Mouse (Mus musculus) heart, embryonic 12.5 days (tissue): ENCODE data around the gene Chrna1. TPM values are rescaled to one million over a fixed set of nuclear protein-coding genes. Genes with fewer than 3 reads are reported as not detected.
A peak's percentile ranks its signal among the peaks of the same experiment; 100 is the strongest.
"Not testable (repeated sequence)": the region's sequence is repeated elsewhere in the genome, so short reads cannot be mapped to it uniquely, and the experiment has no call there.

ENCODE experiments used
- ATAC-seq: fragments of 200-750 bp; cut with Nextera tagmentation; 2 replicates; pipeline ENCODE4 v1.8.0; 2017; ENCODE audit warnings: moderate TSS enrichment, moderate library complexity; ENCODE audit not compliant: insufficient number of reproducible peaks, low FRiP score
- H3K27ac ChIP-seq: fragments of 300-500 bp; sonication (generic); 2 replicates; pipeline ENCODE4 v1.5.1; 2016; ENCODE audit warnings: mild to moderate bottlenecking, moderate library complexity; ENCODE audit not compliant: poor library complexity, severe bottlenecking
- H3K27me3 ChIP-seq: fragments of 300-500 bp; sonication (generic); replicated peaks from 2 replicates; pipeline ENCODE4 v1.6.1; 2016; ENCODE audit warnings: mild to moderate bottlenecking, moderate library complexity
- H3K36me3 ChIP-seq: fragments of 300-500 bp; sonication (generic); 2 replicates; pipeline ENCODE4 v1.6.1; 2016; ENCODE audit warnings: mild to moderate bottlenecking, moderate library complexity
- H3K4me1 ChIP-seq: fragments of 300-500 bp; sonication (generic); replicated peaks from 2 replicates; pipeline ENCODE4 v1.6.1; 2016; ENCODE audit warnings: mild to moderate bottlenecking
- H3K4me2 ChIP-seq: fragments of 300-500 bp; sonication (generic); 2 replicates; pipeline ENCODE4 v1.6.1; 2016; ENCODE audit warnings: mild to moderate bottlenecking, moderate library complexity
- H3K4me3 ChIP-seq: fragments of 300-500 bp; sonication (generic); 2 replicates; pipeline ENCODE4 v1.5.1; 2016; ENCODE audit warnings: mild to moderate bottlenecking
- H3K9ac ChIP-seq: fragments of 300-500 bp; sonication (generic); 2 replicates; pipeline ENCODE4 v1.6.1; 2016; ENCODE audit warnings: mild to moderate bottlenecking, moderate library complexity
- H3K9me3 ChIP-seq: fragments of 300-500 bp; sonication (generic); replicated peaks from 2 replicates; pipeline ENCODE4 v1.6.1; 2016; ENCODE audit warnings: mild to moderate bottlenecking, moderate library complexity
- WGBS: fragments of 180-500 bp; shearing (Covaris S2); methylation state at CpG from one replicate; pipeline ENCODE4 v1.1.7; 2016; 5-methylcytosine and 5-hydroxymethylcytosine counted together
- polyA plus RNA-seq: library from polyadenylated mRNA; unstranded; fragments of >200 nt; fragmentation: Nextera tagmentation; extraction: Ambion mirVana; gene quantifications from 2 replicates; pipeline ENCODE4 v1.2.1, GENCODE M21; 2016

Gene Chrna1
- polyA plus RNA-seq, 1 experiment from 2014 or later = 0.14 TPM

GRCm38 (mm10) chr2:73557061-73557460, 23.1 kb downstream of the Chrna1 start:
- not testable (repeated sequence) for H3K4me1 ChIP-seq, H3K27ac ChIP-seq, ATAC-seq, H3K27me3 ChIP-seq, H3K9me3 ChIP-seq, H3K4me2 ChIP-seq, H3K36me3 ChIP-seq, H3K4me3 ChIP-seq, H3K9ac ChIP-seq
- WGBS = 90% methylated on average over 3 of the region's 3 CpGs

DNA sequence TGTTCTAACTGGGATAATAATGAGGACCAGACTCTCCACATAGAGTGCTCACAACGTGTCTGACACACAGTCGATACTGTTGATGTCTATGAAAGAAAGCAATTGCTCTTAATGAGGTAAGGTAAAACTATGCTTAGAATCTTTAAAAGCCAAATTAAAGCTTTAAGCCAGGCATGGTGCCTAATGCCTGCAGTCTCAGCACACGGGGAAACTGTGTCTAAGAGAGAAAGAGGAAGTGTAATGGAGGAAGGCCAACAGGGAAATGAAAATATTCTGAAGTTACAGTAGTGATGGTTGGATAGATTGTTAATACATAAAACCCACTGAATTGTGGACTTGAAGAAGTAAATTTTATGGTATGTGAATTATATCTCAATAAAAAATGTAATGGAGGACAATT, 25.7 kb downstream of the Chrna1 start:
- Histone ChIP-seq H3K9ac (no peak overlapping the region), H3K36me3 (no peaks in the 10 kb centered on the region), H3K27ac (no peak overlapping the region), H3K4me2 (no peak overlapping the region), H3K4me3 (no peak overlapping the region), H3K27me3 (no peaks in the 10 kb centered on the region), H3K9me3 (no peaks in the 10 kb centered on the region), H3K4me1 (no peaks in the 10 kb centered on the region)
- WGBS = 73% methylated on average over 3 of the region's 3 CpGs
- ATAC-seq = no peak

DNA sequence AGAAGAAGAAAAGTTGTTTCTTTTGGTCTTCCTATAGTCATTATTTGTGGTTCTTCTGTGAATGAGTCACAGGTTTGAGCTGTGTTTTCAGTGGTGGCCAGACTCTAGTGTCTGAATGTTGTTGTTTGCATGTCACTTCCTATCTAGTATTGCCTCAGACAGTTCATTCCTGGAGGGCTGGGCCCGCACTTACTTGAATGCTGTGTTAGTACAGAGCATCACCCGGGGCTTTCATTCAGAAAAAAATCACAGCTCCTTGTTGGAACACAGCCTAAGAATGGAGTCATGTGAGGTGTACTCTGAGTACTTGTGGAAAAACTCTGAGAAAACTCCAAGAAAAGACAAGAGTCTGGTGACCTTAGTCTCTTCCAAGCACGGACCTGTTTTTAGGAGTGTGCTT, 27.2 kb downstream of the Chrna1 start:
- WGBS = 74% methylated on average over 3 of the region's 3 CpGs
- H3K4me3 ChIP-seq = no peak overlapping the region
- no peak overlapping the region for H3K27ac ChIP-seq
- no peak overlapping the region for H3K9ac ChIP-seq
- H3K4me1 ChIP-seq = no peaks in the 10 kb centered on the region
- no peak overlapping the region for H3K4me2 ChIP-seq
- H3K27me3 ChIP-seq = no peaks in the 10 kb centered on the region
- H3K36me3 ChIP-seq = no peaks in the 10 kb centered on the region
- no peak for ATAC-seq
- no peaks in the 10 kb centered on the region for H3K9me3 ChIP-seq

DNA sequence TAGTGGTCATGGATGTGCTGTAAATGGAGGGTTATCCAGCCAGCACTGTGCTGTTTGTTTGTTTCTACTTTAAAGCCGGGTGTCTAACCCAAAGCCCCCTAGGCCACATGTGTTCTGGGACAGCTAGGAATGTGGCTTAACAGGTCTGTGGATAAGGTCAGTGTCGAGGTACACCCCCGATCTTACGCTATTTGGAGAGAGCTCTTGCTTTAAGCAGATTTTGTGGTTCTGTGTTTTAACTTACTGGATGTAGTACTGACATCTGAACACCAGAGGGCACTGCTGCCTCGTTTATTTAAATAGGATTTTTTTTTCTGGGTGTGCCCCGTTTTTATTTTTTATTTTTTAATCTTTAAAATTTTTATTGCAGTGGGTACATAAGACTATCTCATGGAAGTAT, 29.4 kb downstream of the Chrna1 start:
- Histone ChIP-seq H3K27me3 (no peaks in the 10 kb centered on the region), H3K9me3 (no peaks in the 10 kb centered on the region), H3K27ac (no peak overlapping the region), H3K4me2 (no peak overlapping the region), H3K4me1 (no peaks in the 10 kb centered on the region), H3K9ac (no peak overlapping the region), H3K4me3 (no peak overlapping the region), H3K36me3 (no peaks in the 10 kb centered on the region)
- 19% methylated on average over 6 of the region's 6 CpGs for WGBS
- no peak for ATAC-seq

- whole genome bisulfite sequencing = 64% methylated on average over 2 of the region's 2 CpGs
- no peak overlapping the region for H3K9ac ChIP-seq
These were observed 31.6 kb downstream of the Chrna1 start for GRCm38 (mm10) chr2:73548542-73548941.

GRCm38 (mm10) chr2:73547256-73547655, 32.9 kb downstream of the Chrna1 start:
- no peaks in the 10 kb centered on the region for H3K27me3 ChIP-seq
- H3K27ac ChIP-seq = no peak overlapping the region
- no peak overlapping the region for H3K9ac ChIP-seq
- no peaks in the 10 kb centered on the region for H3K9me3 ChIP-seq
- no peaks in the 10 kb centered on the region for H3K36me3 ChIP-seq
- ATAC-seq = no peak
- H3K4me3 ChIP-seq = no peak overlapping the region
- H3K4me1 ChIP-seq = no peaks in the 10 kb centered on the region
- no peak overlapping the region for H3K4me2 ChIP-seq
- 86% methylated on average over 4 of the region's 4 CpGs for WGBS

More at GRCm38 (mm10) chr2:73548542-73548941, 31.6 kb downstream of the Chrna1 start:
- no peak overlapping the region for H3K27ac ChIP-seq
- no peaks in the 10 kb centered on the region for H3K36me3 ChIP-seq
- H3K4me2 ChIP-seq = no peak overlapping the region
- no peaks in the 10 kb centered on the region for H3K9me3 ChIP-seq
- no peaks in the 10 kb centered on the region for H3K4me1 ChIP-seq
- no peak overlapping the region for H3K4me3 ChIP-seq
- no peaks in the 10 kb centered on the region for H3K27me3 ChIP-seq
- no peak for ATAC-seq

DNA sequence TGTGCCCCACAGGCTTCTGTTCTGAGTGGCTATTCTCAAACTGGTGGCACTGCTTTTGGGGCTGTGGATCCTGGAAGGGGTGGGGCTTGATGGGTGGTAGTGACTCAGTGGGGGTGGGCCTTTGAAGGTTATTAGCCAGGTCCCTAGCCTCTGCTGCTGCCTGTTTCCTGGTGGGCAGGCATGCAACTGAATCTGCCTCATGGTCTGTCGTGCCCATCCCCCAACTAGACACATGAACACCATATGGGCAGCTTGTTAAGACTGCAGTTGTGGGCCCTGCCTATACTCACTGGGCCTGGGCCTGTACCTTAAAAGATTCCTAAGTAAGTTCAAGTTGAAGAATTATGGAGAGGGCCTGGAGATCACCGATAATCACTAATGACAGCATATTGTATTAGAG, 34.6 kb downstream of the Chrna1 start:
- Histone ChIP-seq H3K9ac (no peak overlapping the region), H3K4me1 (peaks cover 5% of the 10 kb centered on the region; the same call in 1 of the 2 replicates), H3K4me2 (no peak overlapping the region), H3K27ac (no peak overlapping the region), H3K36me3 (no peaks in the 10 kb centered on the region), H3K27me3 (peaks cover 3% of the 10 kb centered on the region; the same call in 1 of the 2 replicates), H3K4me3 (no peak overlapping the region), H3K9me3 (no peaks in the 10 kb centered on the region)
- 74% methylated on average over 2 of the region's 2 CpGs for WGBS
- ATAC-seq = no peak

DNA sequence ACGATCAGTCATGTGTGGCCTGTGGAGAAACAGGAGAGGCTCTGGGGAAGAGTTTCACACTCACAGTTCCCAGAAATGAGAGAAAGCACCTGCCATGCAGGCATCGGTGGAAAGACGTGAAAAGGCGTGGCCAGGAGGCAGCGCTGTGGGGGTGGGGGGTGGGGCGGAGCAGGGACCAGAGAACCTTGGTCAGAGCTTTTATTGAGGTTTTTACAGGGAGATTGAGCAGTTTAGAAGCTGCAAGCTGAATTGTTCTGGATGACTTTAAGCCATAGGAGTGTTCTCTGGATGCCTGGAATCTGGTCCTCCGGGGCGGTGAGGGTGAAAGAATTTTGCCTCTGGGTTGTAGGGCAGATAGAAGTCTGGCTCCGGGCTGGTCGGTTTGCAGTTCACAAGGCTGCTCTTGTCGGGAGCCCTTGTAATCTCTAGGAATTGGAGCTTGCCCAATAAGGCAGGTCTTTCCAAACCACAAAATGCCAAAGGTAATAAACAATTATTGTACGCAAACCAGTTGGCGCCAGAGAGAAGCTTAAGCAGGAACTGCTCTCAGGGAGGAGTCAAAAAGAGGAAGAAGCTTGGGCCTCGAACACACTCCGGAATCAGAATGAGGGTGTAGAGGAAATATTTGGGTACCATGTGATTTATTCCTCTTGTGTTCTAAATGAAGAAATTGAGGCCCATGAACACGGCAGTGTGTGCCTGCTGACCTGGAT, 39.5 kb downstream of the Chrna1 start:
- no peaks in the 10 kb centered on the region for H3K36me3 ChIP-seq
- H3K27ac ChIP-seq = no peak overlapping the region
- no peak overlapping the region for H3K9ac ChIP-seq
- ATAC-seq = no peak
- H3K4me1 ChIP-seq = peaks cover 9% of the 10 kb centered on the region
- H3K9me3 ChIP-seq = no peaks in the 10 kb centered on the region
- H3K4me2 ChIP-seq = peak overlapping the region; percentile 50
- H3K4me3 ChIP-seq = no peak overlapping the region
- H3K27me3 ChIP-seq = peaks cover 3% of the 10 kb centered on the region; the same call in 1 of the 2 replicates
- 34% methylated on average over 16 of the region's 16 CpGs for WGBS

GRCm38 (mm10) chr2:73539697-73540096, 40.4 kb downstream of the Chrna1 start:
- 19% methylated on average over 1 of the region's 1 CpGs for WGBS
- Histone ChIP-seq H3K4me3 (no peak overlapping the region), H3K9ac (no peak overlapping the region), H3K27me3 (peaks cover 3% of the 10 kb centered on the region; the same call in 1 of the 2 replicates), H3K9me3 (no peaks in the 10 kb centered on the region), H3K4me1 (peaks cover 9% of the 10 kb centered on the region), H3K36me3 (no peaks in the 10 kb centered on the region), H3K4me2 (no peak overlapping the region), H3K27ac (no peak overlapping the region)
- ATAC-seq = no peak

GRCm38 (mm10) chr2:73539141-73539540, 41.0 kb downstream of the Chrna1 start:
- H3K4me2 ChIP-seq = no peak overlapping the region

DNA sequence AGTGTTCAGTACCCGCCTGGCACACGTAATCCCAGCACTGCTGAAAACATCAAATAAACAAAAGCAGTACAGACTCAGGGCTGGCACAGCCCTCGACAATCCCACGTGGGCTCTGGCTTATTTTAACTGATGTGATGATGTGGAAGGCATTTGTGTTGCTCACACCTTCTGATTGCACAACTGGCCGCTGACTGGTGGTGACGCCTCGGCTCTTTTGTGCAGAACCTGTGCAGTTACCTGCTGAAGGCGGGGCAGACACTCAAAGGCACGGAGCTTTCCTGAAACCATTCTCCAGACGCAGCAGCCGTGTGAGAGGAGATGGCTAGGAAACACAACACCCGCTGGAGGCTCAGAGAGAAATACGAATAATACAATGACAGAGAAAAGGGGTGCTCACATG, 41.5 kb downstream of the Chrna1 start:
- Histone ChIP-seq H3K4me1 (peaks cover 9% of the 10 kb centered on the region), H3K9me3 (no peaks in the 10 kb centered on the region), H3K27me3 (peaks cover 3% of the 10 kb centered on the region; the same call in 1 of the 2 replicates), H3K9ac (no peak overlapping the region), H3K36me3 (no peaks in the 10 kb centered on the region), H3K4me3 (no peak overlapping the region), H3K4me2 (no peak overlapping the region), H3K27ac (no peak overlapping the region)
- ATAC-seq = no peak
- 58% methylated on average over 13 of the region's 13 CpGs for WGBS

More at GRCm38 (mm10) chr2:73539141-73539540, 41.0 kb downstream of the Chrna1 start:
- WGBS = 74% methylated on average over 3 of the region's 3 CpGs
- Histone ChIP-seq H3K4me3 (no peak overlapping the region), H3K36me3 (no peaks in the 10 kb centered on the region), H3K9me3 (no peaks in the 10 kb centered on the region), H3K9ac (no peak overlapping the region), H3K27me3 (peaks cover 3% of the 10 kb centered on the region; the same call in 1 of the 2 replicates), H3K27ac (no peak overlapping the region), H3K4me1 (peaks cover 9% of the 10 kb centered on the region)
- ATAC-seq = no peak
